Mouse (Mus musculus): Measurements from ENCODE around the gene Ifna11. TPM values are rescaled to one million over a fixed set of nuclear protein-coding genes. Genes with fewer than 3 reads are reported as not detected.

Ifna11 gene
- polyA plus RNA-seq, 1 experiment from 2014 or later, result not detected

DNA sequence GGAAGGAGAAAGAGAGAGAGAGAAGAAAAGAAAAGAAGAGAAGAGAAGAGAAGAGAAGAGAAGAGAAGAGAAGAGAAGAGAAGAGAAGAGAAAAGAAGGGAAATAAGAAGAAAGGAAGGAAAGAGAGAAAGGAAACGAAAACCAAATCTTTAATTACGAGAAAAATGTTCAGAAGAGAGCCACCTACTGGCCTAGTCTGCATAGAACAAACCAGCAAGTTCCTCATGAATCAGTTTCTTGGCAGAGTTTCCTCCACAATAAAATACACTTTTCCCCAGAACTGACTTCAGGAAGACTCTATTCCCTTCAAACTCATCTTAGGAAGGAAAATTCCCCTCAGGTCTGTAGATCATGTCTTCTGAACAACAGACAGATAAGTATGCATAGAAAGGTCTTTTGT, 25.6 kb downstream of the Ifna11 start:
- H3K36me3 ChIP-seq, result no peaks in the 10 kb centered on the region
- no peak overlapping the region for H3K9ac ChIP-seq
- H3K27me3 ChIP-seq, result no peaks in the 10 kb centered on the region
- H3K4me3 ChIP-seq, result no peak overlapping the region
- no peak overlapping the region for H3K4me2 ChIP-seq
- 30% methylated on average over 2 of the region's 2 CpGs for WGBS
- H3K9me3 ChIP-seq, result no peaks in the 10 kb centered on the region
- H3K4me1 ChIP-seq, result no peaks in the 10 kb centered on the region
- no peak overlapping the region for H3K27ac ChIP-seq
- ATAC-seq (ENCODE audit: insufficient number of reproducible peaks, insufficient read depth, low FRiP score, low TSS enrichment, low read depth), result no peak

- ATAC-seq (ENCODE audit: insufficient number of reproducible peaks, insufficient read depth, low FRiP score, low TSS enrichment, low read depth), result no peak
- H3K9ac ChIP-seq, result no peak within 1 kb of the TSS
- no peaks in the 10 kb centered on the region for H3K36me3 ChIP-seq
- no peaks in the 10 kb centered on the region for H3K27me3 ChIP-seq
- 70% methylated on average over 1 of the region's 1 CpGs for WGBS
- no peak within 1 kb of the TSS for H3K27ac ChIP-seq
- H3K9me3 ChIP-seq, result no peaks in the 10 kb centered on the region
- H3K4me3 ChIP-seq, result no peak within 1 kb of the TSS
- H3K4me1 ChIP-seq, result no peaks in the 10 kb centered on the region
- H3K4me2 ChIP-seq, result no peak within 1 kb of the TSS
Measured at GRCm38 (mm10) chr4:88849698-88850097, 29.9 kb downstream of the Ifna11 start, which contains the start of gene Ifna1. TSS of gene Ifna1 (plus strand) at chr4:88850087.

DNA sequence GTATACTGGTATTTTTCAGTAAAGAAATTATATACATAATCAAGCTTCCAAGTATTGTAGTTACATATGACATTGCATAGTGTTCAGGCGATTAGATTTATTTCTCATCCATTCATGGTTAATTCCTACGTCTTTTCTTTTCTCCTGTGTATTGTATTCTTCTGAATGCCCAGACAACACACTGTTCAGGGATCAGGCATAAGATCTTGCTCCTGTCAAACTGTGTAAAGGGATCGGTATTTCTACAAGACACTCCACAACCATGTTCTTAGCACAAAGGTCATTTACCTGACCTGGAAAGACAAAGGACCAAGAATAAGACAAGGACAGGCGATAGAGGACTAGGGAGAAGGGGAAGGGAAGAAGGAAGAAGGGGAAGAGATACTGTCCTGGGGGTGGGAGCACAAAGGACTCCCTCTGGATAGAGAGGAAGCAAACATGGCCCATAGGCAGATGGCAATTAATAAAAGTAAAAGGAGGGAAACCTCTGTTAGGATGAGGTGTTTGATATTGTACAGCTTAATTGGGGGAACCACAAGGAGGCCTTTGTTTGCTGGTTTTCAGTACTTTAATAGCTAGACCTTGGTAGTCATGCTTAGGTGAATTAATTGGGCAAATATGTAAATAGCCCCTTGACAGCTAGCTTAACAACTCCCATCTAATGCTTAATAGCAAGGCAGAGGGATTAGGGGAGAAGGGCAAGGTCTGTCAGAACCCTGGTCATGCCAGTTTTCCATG, 31.4 kb downstream of the Ifna11 start:
- WGBS, result 68% methylated on average over 4 of the region's 4 CpGs

GRCm38 (mm10) chr4:88859214-88859613, 39.5 kb downstream of the Ifna11 start:
- Histone ChIP-seq H3K27ac (no peak overlapping the region), H3K9me3 (no peaks in the 10 kb centered on the region), H3K36me3 (no peaks in the 10 kb centered on the region), H3K4me3 (no peak overlapping the region), H3K4me1 (peaks cover 5% of the 10 kb centered on the region; the same call in 1 of the 2 replicates), H3K27me3 (peaks cover 11% of the 10 kb centered on the region), H3K4me2 (no peak overlapping the region), H3K9ac (no peak overlapping the region)
- ATAC-seq (ENCODE audit: insufficient number of reproducible peaks, insufficient read depth, low FRiP score, low TSS enrichment, low read depth), result no peak

More for the DNA sequence above, 31.4 kb downstream of the Ifna11 start:
- H3K4me2 ChIP-seq, result no peak overlapping the region
- H3K27ac ChIP-seq, result no peak overlapping the region
- H3K4me3 ChIP-seq, result no peak overlapping the region
- no peaks in the 10 kb centered on the region for H3K27me3 ChIP-seq
- no peaks in the 10 kb centered on the region for H3K4me1 ChIP-seq
- no peak for ATAC-seq (ENCODE audit: insufficient number of reproducible peaks, insufficient read depth, low FRiP score, low TSS enrichment, low read depth)
- no peaks in the 10 kb centered on the region for H3K9me3 ChIP-seq
- H3K36me3 ChIP-seq, result no peaks in the 10 kb centered on the region
- no peak overlapping the region for H3K9ac ChIP-seq

GRCm38 (mm10) chr4:88863309-88863708, 43.5 kb downstream of the Ifna11 start:
- Histone ChIP-seq H3K4me2 (no peak overlapping the region), H3K9ac (no peak overlapping the region), H3K9me3 (no peaks in the 10 kb centered on the region), H3K27me3 (peaks cover 31% of the 10 kb centered on the region), H3K36me3 (no peaks in the 10 kb centered on the region), H3K4me3 (no peak overlapping the region), H3K4me1 (peaks cover 7% of the 10 kb centered on the region; the same call in 1 of the 2 replicates), H3K27ac (no peak overlapping the region)
- ATAC-seq (ENCODE audit: insufficient number of reproducible peaks, insufficient read depth, low FRiP score, low TSS enrichment, low read depth), result no peak
- WGBS, result 3% methylated on average over 7 of the region's 7 CpGs

GRCm38 (mm10) chr4:88864599-88864998, 44.8 kb downstream of the Ifna11 start:
- Histone ChIP-seq H3K4me1 (peaks cover 7% of the 10 kb centered on the region; the same call in 1 of the 2 replicates), H3K4me3 (no peak overlapping the region), H3K9me3 (no peaks in the 10 kb centered on the region), H3K27me3 (peaks cover 34% of the 10 kb centered on the region), H3K4me2 (no peak overlapping the region), H3K9ac (no peak overlapping the region), H3K36me3 (no peaks in the 10 kb centered on the region), H3K27ac (no peak overlapping the region)
- WGBS, result 62% methylated on average over 9 of the region's 9 CpGs
- ATAC-seq (ENCODE audit: insufficient number of reproducible peaks, insufficient read depth, low FRiP score, low TSS enrichment, low read depth), result no peak

GRCm38 (mm10) chr4:88865011-88865569, 45.3 kb downstream of the Ifna11 start:
- peaks cover 7% of the 10 kb centered on the region; the same call in 1 of the 2 replicates for H3K4me1 ChIP-seq
- H3K4me3 ChIP-seq, result no peak overlapping the region
- WGBS, result 34% methylated on average over 6 of the region's 6 CpGs
- ATAC-seq (ENCODE audit: insufficient number of reproducible peaks, insufficient read depth, low FRiP score, low TSS enrichment, low read depth), result no peak
- H3K36me3 ChIP-seq, result no peaks in the 10 kb centered on the region
- H3K27me3 ChIP-seq, result peaks cover 34% of the 10 kb centered on the region
- H3K9me3 ChIP-seq, result no peaks in the 10 kb centered on the region
- H3K4me2 ChIP-seq, result no peak overlapping the region
- H3K27ac ChIP-seq, result no peak overlapping the region
- H3K9ac ChIP-seq, result no peak overlapping the region

DNA sequence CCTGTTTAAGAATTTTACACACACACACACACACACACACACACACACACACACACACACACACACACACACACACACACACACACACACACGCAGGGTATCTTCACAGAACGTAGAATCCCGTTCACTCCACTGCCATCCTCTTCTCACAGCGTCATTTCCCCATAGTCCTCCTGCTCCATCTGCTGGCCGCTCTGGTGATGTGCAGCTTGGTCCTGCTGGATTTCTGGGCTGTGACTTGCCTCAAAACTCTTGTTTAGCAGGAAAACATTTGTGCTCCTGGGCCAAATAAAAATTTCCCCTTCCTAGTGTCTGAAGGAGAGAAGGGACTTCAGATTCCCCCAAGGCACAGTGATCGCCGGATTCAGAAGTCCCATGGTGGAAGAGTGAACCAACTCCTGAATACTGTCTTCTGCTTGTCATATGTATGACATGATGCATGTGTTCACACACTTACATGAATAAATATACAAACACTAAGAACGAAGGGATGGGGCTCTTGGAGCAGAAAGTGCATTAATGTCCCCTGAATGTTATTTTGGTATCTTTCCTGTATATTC, 47.7 kb downstream of the Ifna11 start:
- Histone ChIP-seq H3K9me3 (no peaks in the 10 kb centered on the region), H3K4me1 (peaks cover 7% of the 10 kb centered on the region; the same call in 1 of the 2 replicates), H3K9ac (0 out of 2 replicates have a peak overlapping the region, but pooled peaks have one; percentile 67), H3K36me3 (no peaks in the 10 kb centered on the region), H3K4me2 (peak overlapping the region; percentile 95), H3K27ac (no peak overlapping the region), H3K4me3 (peak overlapping the region; percentile 56), H3K27me3 (peaks cover 32% of the 10 kb centered on the region)
- 0% methylated on average over 8 of the region's 8 CpGs for WGBS
- no peak for ATAC-seq (ENCODE audit: insufficient number of reproducible peaks, insufficient read depth, low FRiP score, low TSS enrichment, low read depth)

DNA sequence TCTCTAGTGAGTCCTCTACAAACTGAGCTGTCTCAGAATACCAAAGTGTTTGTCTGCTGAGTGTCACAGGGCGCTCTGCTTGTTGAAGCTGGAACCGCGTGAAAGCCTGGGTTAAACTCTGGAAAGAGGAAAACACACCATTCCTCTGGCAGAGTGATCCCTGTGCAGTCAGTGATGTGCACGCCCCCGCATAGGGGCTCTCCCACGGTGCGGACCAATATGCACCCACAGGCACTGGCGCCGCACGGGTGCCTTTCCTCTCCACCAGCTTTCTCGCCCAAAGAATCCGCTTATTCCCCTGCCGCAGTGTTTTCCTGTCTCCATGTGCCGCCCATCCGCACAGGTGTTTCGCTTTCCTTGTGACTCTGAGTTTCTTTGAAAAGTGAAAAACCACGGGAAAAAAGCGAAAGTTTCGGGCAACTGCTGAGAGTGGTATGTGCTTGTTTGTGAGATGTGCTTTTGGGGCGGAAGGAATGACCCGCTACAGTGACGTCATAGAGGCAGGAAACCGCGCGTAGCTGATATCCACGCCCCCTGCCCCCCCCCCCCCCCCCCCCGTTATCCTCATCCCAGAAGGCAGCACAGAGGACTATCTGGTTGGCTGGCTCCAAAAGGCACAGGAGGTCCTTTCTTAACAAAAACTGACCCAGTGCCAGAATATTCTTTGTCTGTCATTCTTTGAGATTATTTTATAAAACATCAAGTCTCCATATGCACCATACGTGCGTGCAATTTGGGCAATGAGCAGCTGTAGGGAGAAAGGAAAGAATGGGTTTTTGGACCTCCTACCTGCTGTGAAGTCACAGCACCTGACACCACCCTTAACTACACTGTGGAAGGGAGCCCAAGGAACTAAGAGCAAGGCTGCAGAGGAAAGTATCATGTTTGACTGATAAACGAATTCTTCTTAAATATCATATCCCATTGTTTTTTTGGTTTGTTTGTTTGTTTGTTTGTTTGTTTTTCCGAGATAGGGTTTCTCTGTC, 48.5 kb downstream of the Ifna11 start:
- Histone ChIP-seq H3K4me2 (peak overlapping the region; percentile 95), H3K27me3 (peaks cover 25% of the 10 kb centered on the region), H3K9ac (peak overlapping the region; percentile 67), H3K27ac (no peak overlapping the region), H3K36me3 (no peaks in the 10 kb centered on the region), H3K4me1 (peaks cover 5% of the 10 kb centered on the region; the same call in 1 of the 2 replicates), H3K4me3 (peak overlapping the region; percentile 56), H3K9me3 (no peaks in the 10 kb centered on the region)
- WGBS, result 6% methylated on average over 30 of the region's 31 CpGs
- no peak for ATAC-seq (ENCODE audit: insufficient number of reproducible peaks, insufficient read depth, low FRiP score, low TSS enrichment, low read depth)
